Mouse (Mus musculus): ENCODE results near the gene Ipo9.

DNA sequence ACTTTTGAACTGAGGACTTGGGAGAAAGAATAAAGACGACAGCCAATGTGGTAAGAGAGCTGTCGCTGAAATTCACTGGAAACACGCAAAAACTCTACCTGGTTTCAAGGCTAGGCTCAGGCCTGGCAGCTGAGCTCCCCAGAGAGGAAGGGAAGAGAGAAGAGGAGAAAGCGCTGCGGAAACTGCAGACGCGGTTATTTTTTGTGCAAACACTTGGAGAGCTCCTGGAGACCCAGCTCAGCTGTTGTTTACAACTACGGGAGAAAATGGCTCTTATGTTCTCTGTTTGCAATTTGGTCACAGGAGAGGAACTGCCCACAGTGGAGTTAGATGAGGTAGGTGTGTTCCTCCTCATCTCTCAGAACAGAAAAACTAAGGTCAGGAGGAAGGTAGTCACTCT, 32.4 kb upstream of the Ipo9 start:
- no peak for TF ChIP-seq FLI1 (IDR thresholded peaks at IDR 0.05; ENCODE audit: low read length)
- TF ChIP-seq GATA1 (IDR thresholded peaks at IDR 0.05; ENCODE audit: borderline replicate concordance, low read length), result no peak
